Mouse (Mus musculus) megakaryocyte, embryonic 14.5 days (primary cell): Measurements from ENCODE around the gene Cer1.

Experiments
- FLI1 ChIP-seq: IDR thresholded peaks from 2 replicates; pipeline ENCODE4 v1.6.1; 2012; ENCODE audit warnings: low read length, inconsistent platforms, mixed read lengths
- GATA1 ChIP-seq: IDR thresholded peaks from 3 replicates; pipeline ENCODE4 v1.6.1; 2012; ENCODE audit warnings: mixed read lengths, low read length, inconsistent platforms, borderline replicate concordance

GRCm38 (mm10) chr4:82874791-82875190 lies 10.2 kb downstream of the Cer1 start:
- no peak for TF ChIP-seq FLI1
- no peak for TF ChIP-seq GATA1
